Mouse (Mus musculus): ENCODE measurements around the gene Tgm4. TPM values are rescaled to one million over a fixed set of nuclear protein-coding genes. Genes with fewer than 3 reads are reported as not detected.

Tgm4 gene
- polyA plus RNA-seq, 1 experiment from 2014 or later = 0.68 TPM

GRCm38 (mm10) chr9:123031496-123032246, 2.9 kb upstream of the Tgm4 start:
- H3K9ac ChIP-seq = no peak overlapping the region
- no peak for ATAC-seq (ENCODE audit: low FRiP score)
- WGBS = 85% methylated on average over 13 of the region's 13 CpGs

GRCm38 (mm10) chr9:123047665-123048064, 13.1 kb downstream of the Tgm4 start:
- Histone ChIP-seq H3K4me3 (replicated peaks; ENCODE audit: low read length) (no peak overlapping the region), H3K4me2 (replicated peaks) (no peak overlapping the region), H3K9me3 (ENCODE audit: control insufficient read depth, low read length) (no peaks in the 10 kb centered on the region), H3K27ac (no peak overlapping the region), H3K27me3 (ENCODE audit: control insufficient read depth, insufficient read depth, low read length) (no peaks in the 10 kb centered on the region), H3K36me3 (replicated peaks; ENCODE audit: control insufficient read depth, insufficient read depth) (no peaks in the 10 kb centered on the region), H3K9ac (no peak overlapping the region), H3K4me1 (replicated peaks; ENCODE audit: control insufficient read depth, insufficient read depth, low read length) (no peaks in the 10 kb centered on the region)
- DNase-seq (ENCODE audit: low spot score) (no peak), ATAC-seq (ENCODE audit: low FRiP score) (no peak)
- 100% methylated on average over 1 of the region's 1 CpGs for WGBS

More at GRCm38 (mm10) chr9:123031496-123032246, 2.9 kb upstream of the Tgm4 start:
- DNase-seq (ENCODE audit: low spot score) = no peak
- H3K36me3 ChIP-seq (replicated peaks; ENCODE audit: control insufficient read depth, insufficient read depth) = no peaks in the 10 kb centered on the region
- H3K9me3 ChIP-seq (ENCODE audit: control insufficient read depth, low read length) = no peaks in the 10 kb centered on the region
- H3K4me2 ChIP-seq (replicated peaks) = no peak overlapping the region
- no peak overlapping the region for H3K27ac ChIP-seq
- no peaks in the 10 kb centered on the region for H3K27me3 ChIP-seq (ENCODE audit: control insufficient read depth, insufficient read depth, low read length)
- no peak overlapping the region for H3K4me3 ChIP-seq (replicated peaks; ENCODE audit: low read length)
- no peaks in the 10 kb centered on the region for H3K4me1 ChIP-seq (replicated peaks; ENCODE audit: control insufficient read depth, insufficient read depth, low read length)

- no peaks in the 10 kb centered on the region for H3K27me3 ChIP-seq (ENCODE audit: control insufficient read depth, insufficient read depth, low read length)
- H3K4me2 ChIP-seq (replicated peaks) = no peak overlapping the region
- H3K4me1 ChIP-seq (replicated peaks; ENCODE audit: control insufficient read depth, insufficient read depth, low read length) = no peaks in the 10 kb centered on the region
- H3K9ac ChIP-seq = no peak overlapping the region
- H3K4me3 ChIP-seq (replicated peaks; ENCODE audit: low read length) = no peak overlapping the region
- H3K9me3 ChIP-seq (ENCODE audit: control insufficient read depth, low read length) = no peaks in the 10 kb centered on the region
- no peak for DNase-seq (ENCODE audit: low spot score)
- H3K36me3 ChIP-seq (replicated peaks; ENCODE audit: control insufficient read depth, insufficient read depth) = no peaks in the 10 kb centered on the region
- no peak for ATAC-seq (ENCODE audit: low FRiP score)
- H3K27ac ChIP-seq = no peak overlapping the region
Measured at GRCm38 (mm10) chr9:123058724-123059292, 24.3 kb downstream of the Tgm4 start.

- H3K4me2 ChIP-seq (replicated peaks) = no peak overlapping the region
- 89% methylated on average over 3 of the region's 3 CpGs for WGBS
- no peak overlapping the region for H3K4me3 ChIP-seq (replicated peaks; ENCODE audit: low read length)
- H3K36me3 ChIP-seq (replicated peaks; ENCODE audit: control insufficient read depth, insufficient read depth) = no peaks in the 10 kb centered on the region
- H3K4me1 ChIP-seq (replicated peaks; ENCODE audit: control insufficient read depth, insufficient read depth, low read length) = no peaks in the 10 kb centered on the region
- no peak for ATAC-seq (ENCODE audit: low FRiP score)
- no peak overlapping the region for H3K27ac ChIP-seq
- H3K27me3 ChIP-seq (ENCODE audit: control insufficient read depth, insufficient read depth, low read length) = no peaks in the 10 kb centered on the region
- H3K9ac ChIP-seq = no peak overlapping the region
- no peak for DNase-seq (ENCODE audit: low spot score)
- H3K9me3 ChIP-seq (ENCODE audit: control insufficient read depth, low read length) = no peaks in the 10 kb centered on the region
Measured at GRCm38 (mm10) chr9:123060172-123060571, 25.6 kb downstream of the Tgm4 start.

- DNase-seq (ENCODE audit: low spot score) (no peak), ATAC-seq (ENCODE audit: low FRiP score) (no peak)
- WGBS = 92% methylated on average over 5 of the region's 5 CpGs
- Histone ChIP-seq H3K9ac (no peak overlapping the region), H3K4me1 (replicated peaks; ENCODE audit: control insufficient read depth, insufficient read depth, low read length) (no peaks in the 10 kb centered on the region), H3K4me2 (replicated peaks) (no peak overlapping the region), H3K9me3 (ENCODE audit: control insufficient read depth, low read length) (no peaks in the 10 kb centered on the region), H3K27me3 (ENCODE audit: control insufficient read depth, insufficient read depth, low read length) (no peaks in the 10 kb centered on the region), H3K36me3 (replicated peaks; ENCODE audit: control insufficient read depth, insufficient read depth) (peaks cover 78% of the 10 kb centered on the region), H3K27ac (no peak overlapping the region), H3K4me3 (replicated peaks; ENCODE audit: low read length) (no peak overlapping the region)
Measured at GRCm38 (mm10) chr9:123079149-123079548, 44.6 kb downstream of the Tgm4 start.

- Histone ChIP-seq H3K9ac (no peak overlapping the region), H3K27me3 (ENCODE audit: control insufficient read depth, insufficient read depth, low read length) (no peaks in the 10 kb centered on the region), H3K27ac (no peak overlapping the region), H3K9me3 (ENCODE audit: control insufficient read depth, low read length) (no peaks in the 10 kb centered on the region), H3K4me1 (replicated peaks; ENCODE audit: control insufficient read depth, insufficient read depth, low read length) (no peaks in the 10 kb centered on the region), H3K36me3 (replicated peaks; ENCODE audit: control insufficient read depth, insufficient read depth) (peaks cover 90% of the 10 kb centered on the region), H3K4me3 (replicated peaks; ENCODE audit: low read length) (no peak overlapping the region), H3K4me2 (replicated peaks) (no peak overlapping the region)
- WGBS = 91% methylated on average over 7 of the region's 7 CpGs
- no peak for DNase-seq (ENCODE audit: low spot score)
- ATAC-seq (ENCODE audit: low FRiP score) = no peak
Measured at GRCm38 (mm10) chr9:123080355-123080754, 45.8 kb downstream of the Tgm4 start.

- no peak for DNase-seq (ENCODE audit: low spot score)
- H3K27me3 ChIP-seq (ENCODE audit: control insufficient read depth, insufficient read depth, low read length) = no peaks in the 10 kb centered on the region
- no peak overlapping the region for H3K4me3 ChIP-seq (replicated peaks; ENCODE audit: low read length)
- no peak overlapping the region for H3K4me2 ChIP-seq (replicated peaks)
- WGBS = 74% methylated on average over 1 of the region's 1 CpGs
- no peaks in the 10 kb centered on the region for H3K9me3 ChIP-seq (ENCODE audit: control insufficient read depth, low read length)
- no peaks in the 10 kb centered on the region for H3K4me1 ChIP-seq (replicated peaks; ENCODE audit: control insufficient read depth, insufficient read depth, low read length)
- no peak for ATAC-seq (ENCODE audit: low FRiP score)
- H3K27ac ChIP-seq = no peak overlapping the region
- H3K36me3 ChIP-seq (replicated peaks; ENCODE audit: control insufficient read depth, insufficient read depth) = peaks cover 95% of the 10 kb centered on the region
- no peak overlapping the region for H3K9ac ChIP-seq
Measured at GRCm38 (mm10) chr9:123080796-123081195, 46.3 kb downstream of the Tgm4 start.

- DNase-seq (ENCODE audit: low spot score) (no peak), ATAC-seq (ENCODE audit: low FRiP score) (no peak)
- no peaks in the 10 kb centered on the region for H3K4me1 ChIP-seq (replicated peaks; ENCODE audit: control insufficient read depth, insufficient read depth, low read length)
- H3K4me3 ChIP-seq (replicated peaks; ENCODE audit: low read length) = no peak overlapping the region
- H3K36me3 ChIP-seq (replicated peaks; ENCODE audit: control insufficient read depth, insufficient read depth) = peaks cover 93% of the 10 kb centered on the region
- H3K27ac ChIP-seq = no peak overlapping the region
- no peak overlapping the region for H3K9ac ChIP-seq
- 90% methylated on average over 1 of the region's 1 CpGs for WGBS
- H3K27me3 ChIP-seq (ENCODE audit: control insufficient read depth, insufficient read depth, low read length) = no peaks in the 10 kb centered on the region
- H3K4me2 ChIP-seq (replicated peaks) = no peak overlapping the region
- no peaks in the 10 kb centered on the region for H3K9me3 ChIP-seq (ENCODE audit: control insufficient read depth, low read length)
Measured at GRCm38 (mm10) chr9:123085373-123085772, 50.8 kb downstream of the Tgm4 start.

GRCm38 (mm10) chr9:123087558-123087957, 53.0 kb downstream of the Tgm4 start:
- Histone ChIP-seq H3K27me3 (ENCODE audit: control insufficient read depth, insufficient read depth, low read length) (no peaks in the 10 kb centered on the region), H3K4me1 (replicated peaks; ENCODE audit: control insufficient read depth, insufficient read depth, low read length) (no peaks in the 10 kb centered on the region), H3K36me3 (replicated peaks; ENCODE audit: control insufficient read depth, insufficient read depth) (peaks cover 76% of the 10 kb centered on the region), H3K27ac (no peak overlapping the region), H3K4me3 (replicated peaks; ENCODE audit: low read length) (no peak overlapping the region), H3K9me3 (ENCODE audit: control insufficient read depth, low read length) (no peaks in the 10 kb centered on the region), H3K9ac (no peak overlapping the region), H3K4me2 (replicated peaks) (no peak overlapping the region)
- WGBS = 83% methylated on average over 3 of the region's 3 CpGs
- ATAC-seq (ENCODE audit: low FRiP score) (no peak), DNase-seq (ENCODE audit: low spot score) (no peak)
